Mouse (Mus musculus) layer of hippocampus, adult 18-20 months (tissue): ENCODE data around the gene Oxld1. TPM values are rescaled to one million over a fixed set of nuclear protein-coding genes. Genes with fewer than 3 reads are reported as not detected.
"Not testable (repeated sequence)": the region's sequence is repeated elsewhere in the genome, so short reads cannot be mapped to it uniquely, and the experiment has no call there.

ENCODE experiments used
- DNase-seq, 2 experiments: peaks; one replicate each; pipeline ENCODE4 v3.0.0; 2022; ENCODE audit warnings: low spot score in 2 of 2
- total RNA-seq, 2 experiments: library from RNA; stranded (reverse); gene quantifications; 2 replicates each; pipeline ENCODE4 v1.2.3; 2021

Oxld1 gene
- total RNA-seq, 2 experiments from 2014 or later = 13.1 to 13.5 TPM

- no peak for DNase-seq
Measured at GRCm38 (mm10) chr11:120426727-120427126, 31.1 kb downstream of the Oxld1 start.

DNA sequence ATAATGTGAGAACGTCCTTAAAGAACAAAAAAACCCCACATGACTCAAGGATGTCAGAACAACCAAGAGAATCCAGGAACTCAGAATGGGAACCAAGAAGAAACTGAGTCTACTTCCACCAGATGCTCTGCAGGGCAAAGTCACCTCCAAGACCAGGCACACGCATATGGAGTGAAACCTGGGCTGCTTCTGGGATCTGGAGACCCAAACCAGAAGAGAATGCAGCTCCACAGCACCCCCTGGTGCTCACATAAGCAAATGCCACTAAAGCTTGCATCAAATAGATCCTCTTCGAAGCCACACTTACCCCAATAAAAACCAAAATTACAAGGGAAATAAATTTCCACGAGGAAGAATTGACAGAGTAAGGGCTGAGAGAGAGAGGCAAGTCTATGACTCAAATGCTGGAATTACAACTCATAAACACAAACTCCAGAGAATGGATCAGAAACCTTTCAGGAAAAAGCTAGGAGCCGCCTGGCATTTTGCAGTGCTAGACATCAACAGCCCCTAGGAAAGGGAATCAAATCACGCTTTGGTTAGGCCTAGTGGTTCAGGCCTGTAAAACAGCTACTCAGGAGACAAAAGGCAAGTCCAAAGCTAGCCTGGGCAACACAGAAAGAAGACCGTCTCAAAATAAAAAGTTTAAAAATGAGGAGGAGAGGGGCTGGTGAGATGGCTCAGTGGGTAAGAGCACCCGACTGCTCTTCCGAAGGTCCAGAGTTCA lies 34.1 kb downstream of the Oxld1 start:
- DNase-seq = peak; percentile 30 to 72

GRCm38 (mm10) chr11:120422651-120423568 lies 35.0 kb downstream of the Oxld1 start:
- DNase-seq = no peak

GRCm38 (mm10) chr11:120418592-120418991 lies 39.3 kb downstream of the Oxld1 start:
- DNase-seq = no peak

DNA sequence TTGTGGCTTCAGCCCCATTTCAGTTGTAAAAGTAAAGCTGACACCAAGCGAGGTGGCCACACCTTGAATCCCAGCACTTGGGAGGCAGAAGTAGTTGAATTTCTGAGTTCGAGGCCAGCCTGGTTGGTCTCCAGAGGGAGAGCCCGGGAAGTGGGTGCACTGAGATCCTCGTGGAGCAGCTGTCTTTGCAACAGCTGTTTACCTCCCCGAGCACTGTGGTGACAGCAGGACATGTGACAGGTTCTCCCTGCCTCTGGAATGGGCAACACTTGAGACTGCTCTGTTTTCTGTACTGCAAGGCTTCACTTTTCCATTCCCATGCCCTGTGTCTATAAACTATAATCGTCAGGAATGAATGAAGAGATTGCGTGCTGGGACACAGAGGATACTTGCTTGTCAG lies 40.0 kb downstream of the Oxld1 start:
- DNase-seq = no peak

GRCm38 (mm10) chr11:120413621-120414020 lies 44.2 kb downstream of the Oxld1 start:
- not testable (repeated sequence) for DNase-seq

Other genes starting within 250 kb of the Oxld1 start
- gene Bahcc1, start 225.1 kb downstream of the Oxld1 start, total RNA-seq = 10 to 100 TPM; 17.6 to 19.0 TPM
- gene Actg1, start 109.5 kb downstream of the Oxld1 start, total RNA-seq = 1,000 to 10,000 TPM; 1,279 to 1,291 TPM
- under 1 TPM in 1 of 2 experiments, not detected in 1; 0.61 TPM for gene Fscn2, start 96.5 kb downstream of the Oxld1 start, total RNA-seq
- 10 to 100 TPM; 16.7 to 18.4 TPM for gene Faap100, start 79.3 kb downstream of the Oxld1 start, total RNA-seq
- 10 to 100 TPM; 60.0 to 61.9 TPM for gene Nploc4, start 20.4 kb downstream of the Oxld1 start, total RNA-seq
- not detected for gene Tspan10, start 15.4 kb downstream of the Oxld1 start, total RNA-seq
- gene Pde6g, start 4.6 kb downstream of the Oxld1 start, total RNA-seq = under 1 TPM; 0.43 to 0.82 TPM
- 10 to 100 TPM; 24.6 to 32.9 TPM for gene Ccdc137, start within 50 bp of the Oxld1 start, total RNA-seq
- 10 to 100 TPM; 53.0 to 53.6 TPM for gene Arl16, start 9.5 kb upstream of the Oxld1 start, total RNA-seq
- 10 to 100 TPM; 65.1 to 67.5 TPM for gene Mrpl12, start 26.5 kb upstream of the Oxld1 start, total RNA-seq
- 10 to 100 TPM; 18.9 to 19.3 TPM for gene Slc25a10, start 33.8 kb upstream of the Oxld1 start, total RNA-seq
- not detected for gene Gcgr, start 72.6 kb upstream of the Oxld1 start, total RNA-seq
- gene Mcrip1, start 91.7 kb upstream of the Oxld1 start, total RNA-seq = 10 to 100 TPM; 68.8 to 74.5 TPM
- not detected for gene Ppp1r27, start 93.1 kb upstream of the Oxld1 start, total RNA-seq
- gene P4hb, start 115.2 kb upstream of the Oxld1 start, total RNA-seq = 100 to 1,000 TPM; 122 to 132 TPM
- 100 to 1,000 TPM; 293 to 295 TPM for gene Arhgdia, start 123.6 kb upstream of the Oxld1 start, total RNA-seq
- gene Alyref, start 140.3 kb upstream of the Oxld1 start, total RNA-seq = 10 to 100 TPM; 60.5 to 70.0 TPM
- gene Anapc11, start 140.4 kb upstream of the Oxld1 start, total RNA-seq = 10 to 100 TPM; 93.5 to 97.0 TPM
- 1 to 10 TPM in 1 of 2 experiments, under 1 TPM in 1; 0.89 to 1.4 TPM for gene Npb, start 150.4 kb upstream of the Oxld1 start, total RNA-seq
- gene Pcyt2, start 159.9 kb upstream of the Oxld1 start, total RNA-seq = 100 to 1,000 TPM; 118 to 128 TPM
- gene Sirt7, start 167.2 kb upstream of the Oxld1 start, total RNA-seq = 10 to 100 TPM; 35.4 to 41.5 TPM
- gene Mafg, start 175.5 kb upstream of the Oxld1 start, total RNA-seq = 10 to 100 TPM; 70.0 to 71.5 TPM
- gene Pycr1, start 185.7 kb upstream of the Oxld1 start, total RNA-seq = 1 to 10 TPM in 1 of 2 experiments, under 1 TPM in 1; 0.81 to 2.0 TPM
- 1 to 10 TPM; 3.9 to 4.6 TPM for gene Myadml2, start 190.1 kb upstream of the Oxld1 start, total RNA-seq
- gene Notum, start 203.1 kb upstream of the Oxld1 start, total RNA-seq = 1 to 10 TPM; 2.6 to 5.5 TPM
- 10 to 100 TPM; 46.1 to 54.3 TPM for gene Aspscr1, start 214.9 kb upstream of the Oxld1 start, total RNA-seq